Mouse (Mus musculus) left cerebral cortex, adult 18-20 months (tissue): ENCODE results near the gene Myh11. TPM values are rescaled to one million over a fixed set of nuclear protein-coding genes. Genes with fewer than 3 reads are reported as not detected.

Source experiments
- DNase-seq, 2 experiments: peaks; one replicate each; pipeline ENCODE4 v3.0.0; 2021 to 2022; ENCODE audit warnings: low spot score in 2 of 2, mixed read lengths in 1 of 2
- long read RNA-seq, 2 experiments: library from polyadenylated mRNA; stranded (forward); transcript quantifications; one replicate each; pipeline ENCODE4 v2.0.0; 2021
- total RNA-seq, 2 experiments: library from RNA; stranded (reverse); gene quantifications; 2 replicates each; pipeline ENCODE4 v1.2.3; 2021

Gene Myh11
- 1 to 10 TPM; 3.0 to 3.8 TPM for total RNA-seq
- long read RNA-seq, experiment 1, full-length matches to known transcripts, result 1 of 2 reads
- long read RNA-seq, experiment 1, partial matches to known transcripts, result 0 of 2 reads
- long read RNA-seq, experiment 1, other reads (novel, unspliced or antisense), result 1 of 2 reads
- long read RNA-seq, experiment 2, full-length matches to known transcripts, result 1 of 3 reads
- long read RNA-seq, experiment 2, partial matches to known transcripts, result 0 of 3 reads
- long read RNA-seq, experiment 2, other reads (novel, unspliced or antisense), result 2 of 3 reads

GRCm38 (mm10) chr16:14291223-14291622 lies at the start of gene Myh11:
Gene Myh11 (minus strand): TSS chr16:14291372.
- DNase-seq, result peak in 1 of 2 experiments; percentile 31

- DNase-seq, result no peak
Measured at GRCm38 (mm10) chr16:14328156-14328555, 37.0 kb upstream of the Myh11 start.

GRCm38 (mm10) chr16:14320494-14320893 lies 29.3 kb upstream of the Myh11 start:
- DNase-seq, result peak in 1 of 2 experiments; percentile 13

- no peak for DNase-seq
Measured at GRCm38 (mm10) chr16:14319681-14320080, 28.5 kb upstream of the Myh11 start.

GRCm38 (mm10) chr16:14316884-14317876 lies 26.0 kb upstream of the Myh11 start, which contains the start of gene Fopnl:
Gene Fopnl (minus strand): TSS chr16:14317405.
- peak; percentile 98 for DNase-seq

- no peak for DNase-seq
Measured at GRCm38 (mm10) chr16:14312914-14313313, 21.7 kb upstream of the Myh11 start.

GRCm38 (mm10) chr16:14311371-14311770 lies 20.2 kb upstream of the Myh11 start:
- DNase-seq, result no peak

- no peak for DNase-seq
Measured at GRCm38 (mm10) chr16:14309833-14310232, 18.7 kb upstream of the Myh11 start.

- DNase-seq, result no peak
Measured at GRCm38 (mm10) chr16:14308245-14309073, 17.3 kb upstream of the Myh11 start.

- DNase-seq, result no peak
Measured at GRCm38 (mm10) chr16:14307373-14307772, 16.2 kb upstream of the Myh11 start.

GRCm38 (mm10) chr16:14306451-14306850 lies 15.3 kb upstream of the Myh11 start:
- no peak for DNase-seq

- no peak for DNase-seq
Measured at GRCm38 (mm10) chr16:14304791-14305190, 13.6 kb upstream of the Myh11 start.

- no peak for DNase-seq
Measured at GRCm38 (mm10) chr16:14303676-14304075, 12.5 kb upstream of the Myh11 start.

GRCm38 (mm10) chr16:14303148-14303547 lies 12.0 kb upstream of the Myh11 start:
- DNase-seq, result no peak

- no peak for DNase-seq
Measured at GRCm38 (mm10) chr16:14298461-14298860, 7.3 kb upstream of the Myh11 start.

GRCm38 (mm10) chr16:14297746-14298145 lies 6.6 kb upstream of the Myh11 start:
- no peak for DNase-seq

GRCm38 (mm10) chr16:14297137-14297536 lies 6.0 kb upstream of the Myh11 start:
- no peak for DNase-seq

GRCm38 (mm10) chr16:14296544-14297124 lies 5.5 kb upstream of the Myh11 start:
- DNase-seq, result no peak

GRCm38 (mm10) chr16:14295291-14295690 lies 4.1 kb upstream of the Myh11 start:
- no peak for DNase-seq
